Mouse (Mus musculus): Measurements from ENCODE around the gene Gli1. TPM values are rescaled to one million over a fixed set of nuclear protein-coding genes. Genes with fewer than 3 reads are reported as not detected.

Gene Gli1
- polyA plus RNA-seq (2015; fragmentation: Nextera tagmentation; extraction: Ambion mirVana) = 4.2 and 5.2 TPM in 2 replicates

- H3K4me2 ChIP-seq (replicated peaks; ENCODE audit: low read depth, low read length) = peak within 1 kb of the TSS; percentile 79
- no peak within 1 kb of the TSS for H3K9ac ChIP-seq (replicated peaks; ENCODE audit: low read depth)
- TF ChIP-seq EP300 (IDR thresholded peaks at IDR 0.05) (no peak), CTCF (IDR thresholded peaks at IDR 0.05) (peak; percentile 94)
- peaks cover 8% of the 10 kb centered on the region for H3K4me1 ChIP-seq (ENCODE audit: insufficient read depth, low read depth, low read length)
- 0% methylated on average over 28 of the region's 29 CpGs for WGBS
- no peaks in the 10 kb centered on the region for H3K36me3 ChIP-seq (ENCODE audit: insufficient read depth, low read length)
- DNase-seq (ENCODE audit: low spot score) = peak; percentile 91
- peak within 1 kb of the TSS; percentile 80; the same call in 1 of the 2 replicates for H3K27ac ChIP-seq (ENCODE audit: low read length)
- H3K27me3 ChIP-seq (replicated peaks; ENCODE audit: insufficient read depth, low read length) = no peaks in the 10 kb centered on the region; the same call in 1 of the 2 replicates
- H3K4me3 ChIP-seq (ENCODE audit: low read depth, low read length) = peak within 1 kb of the TSS; percentile 49
- peak; percentile 44 for ATAC-seq
- H3K9me3 ChIP-seq (ENCODE audit: low read length) = no peaks in the 10 kb centered on the region
Measured at GRCm38 (mm10) chr10:127341891-127342639, at the start of gene Gli1. Gli1 (minus strand) TSS chr10:127341974.

GRCm38 (mm10) chr10:127381743-127382134 lies 40.0 kb upstream of the Gli1 start:
- ATAC-seq = no peak
- Histone ChIP-seq H3K9ac (replicated peaks; ENCODE audit: low read depth) (no peak overlapping the region), H3K36me3 (ENCODE audit: insufficient read depth, low read length) (no peaks in the 10 kb centered on the region), H3K4me3 (ENCODE audit: low read depth, low read length) (peak overlapping the region; percentile 66; the same call in 1 of the 2 replicates), H3K27me3 (replicated peaks; ENCODE audit: insufficient read depth, low read length) (no peaks in the 10 kb centered on the region), H3K27ac (ENCODE audit: low read length) (peak overlapping the region; percentile 97), H3K4me2 (replicated peaks; ENCODE audit: low read depth, low read length) (peak overlapping the region; percentile 72), H3K9me3 (ENCODE audit: low read length) (no peaks in the 10 kb centered on the region), H3K4me1 (ENCODE audit: insufficient read depth, low read depth, low read length) (no peaks in the 10 kb centered on the region)
- TF ChIP-seq EP300 (IDR thresholded peaks at IDR 0.05) = no peak
- TF ChIP-seq CTCF (IDR thresholded peaks at IDR 0.05) = no peak
- DNase-seq (ENCODE audit: low spot score) = no peak
- WGBS = 54% methylated on average over 2 of the region's 2 CpGs

GRCm38 (mm10) chr10:127380767-127381742 lies 39.3 kb upstream of the Gli1 start:
- ATAC-seq (peak; percentile 82), DNase-seq (ENCODE audit: low spot score) (peak; percentile 78)
- Histone ChIP-seq H3K27me3 (replicated peaks; ENCODE audit: insufficient read depth, low read length) (no peaks in the 10 kb centered on the region), H3K9ac (replicated peaks; ENCODE audit: low read depth) (peak overlapping the region; percentile 90), H3K4me1 (ENCODE audit: insufficient read depth, low read depth, low read length) (no peaks in the 10 kb centered on the region), H3K4me2 (replicated peaks; ENCODE audit: low read depth, low read length) (peak overlapping the region; percentile 72), H3K27ac (ENCODE audit: low read length) (peak overlapping the region; percentile 97), H3K36me3 (ENCODE audit: insufficient read depth, low read length) (no peaks in the 10 kb centered on the region), H3K4me3 (ENCODE audit: low read depth, low read length) (peak overlapping the region; percentile 66), H3K9me3 (ENCODE audit: low read length) (no peaks in the 10 kb centered on the region)
- under 1% methylated on average over 13 of the region's 79 CpGs for WGBS
- TF ChIP-seq EP300 (IDR thresholded peaks at IDR 0.05) (no peak), CTCF (IDR thresholded peaks at IDR 0.05) (peak; percentile 47)

GRCm38 (mm10) chr10:127380251-127380691 lies 38.5 kb upstream of the Gli1 start, which contains the start of gene R3hdm2:
R3hdm2 (plus strand) TSS chr10:127380327.
- peak within 1 kb of the TSS; percentile 90 for H3K9ac ChIP-seq (replicated peaks; ENCODE audit: low read depth)
- WGBS = 0% methylated on average over 36 of the region's 53 CpGs
- peak within 1 kb of the TSS; percentile 97 for H3K27ac ChIP-seq (ENCODE audit: low read length)
- H3K27me3 ChIP-seq (replicated peaks; ENCODE audit: insufficient read depth, low read length) = no peaks in the 10 kb centered on the region
- H3K36me3 ChIP-seq (ENCODE audit: insufficient read depth, low read length) = no peaks in the 10 kb centered on the region
- ATAC-seq = peak; percentile 98
- H3K9me3 ChIP-seq (ENCODE audit: low read length) = no peaks in the 10 kb centered on the region
- H3K4me2 ChIP-seq (replicated peaks; ENCODE audit: low read depth, low read length) = peak within 1 kb of the TSS; percentile 72
- peak within 1 kb of the TSS; percentile 66 for H3K4me3 ChIP-seq (ENCODE audit: low read depth, low read length)
- TF ChIP-seq CTCF (IDR thresholded peaks at IDR 0.05) (no peak), EP300 (IDR thresholded peaks at IDR 0.05) (no peak)
- no peaks in the 10 kb centered on the region for H3K4me1 ChIP-seq (ENCODE audit: insufficient read depth, low read depth, low read length)
- peak; percentile 97 for DNase-seq (ENCODE audit: low spot score)

- ATAC-seq (no peak), DNase-seq (ENCODE audit: low spot score) (no peak)
- no peaks in the 10 kb centered on the region for H3K9me3 ChIP-seq (ENCODE audit: low read length)
- 83% methylated on average over 8 of the region's 8 CpGs for WGBS
- H3K4me2 ChIP-seq (replicated peaks; ENCODE audit: low read depth, low read length) = peak overlapping the region; percentile 72
- H3K4me3 ChIP-seq (ENCODE audit: low read depth, low read length) = peak overlapping the region; percentile 66
- no peaks in the 10 kb centered on the region for H3K4me1 ChIP-seq (ENCODE audit: insufficient read depth, low read depth, low read length)
- no peak for TF ChIP-seq EP300 (IDR thresholded peaks at IDR 0.05)
- H3K9ac ChIP-seq (replicated peaks; ENCODE audit: low read depth) = peak overlapping the region; percentile 90
- H3K27ac ChIP-seq (ENCODE audit: low read length) = peak overlapping the region; percentile 97; the same call in 1 of the 2 replicates
- H3K27me3 ChIP-seq (replicated peaks; ENCODE audit: insufficient read depth, low read length) = no peaks in the 10 kb centered on the region
- H3K36me3 ChIP-seq (ENCODE audit: insufficient read depth, low read length) = no peaks in the 10 kb centered on the region
Measured at GRCm38 (mm10) chr10:127379654-127380053, 37.9 kb upstream of the Gli1 start.

- H3K9ac ChIP-seq (replicated peaks; ENCODE audit: low read depth) = no peak overlapping the region
- no peaks in the 10 kb centered on the region for H3K27me3 ChIP-seq (replicated peaks; ENCODE audit: insufficient read depth, low read length)
- H3K4me3 ChIP-seq (ENCODE audit: low read depth, low read length) = no peak overlapping the region
- ATAC-seq = no peak
- WGBS = 48% methylated on average over 3 of the region's 3 CpGs
- H3K4me1 ChIP-seq (ENCODE audit: insufficient read depth, low read depth, low read length) = no peaks in the 10 kb centered on the region
- no peak for DNase-seq (ENCODE audit: low spot score)
- H3K9me3 ChIP-seq (ENCODE audit: low read length) = no peaks in the 10 kb centered on the region
- no peak overlapping the region for H3K4me2 ChIP-seq (replicated peaks; ENCODE audit: low read depth, low read length)
- no peak for TF ChIP-seq CTCF (IDR thresholded peaks at IDR 0.05)
- no peak for TF ChIP-seq EP300 (IDR thresholded peaks at IDR 0.05)
- H3K27ac ChIP-seq (ENCODE audit: low read length) = no peak overlapping the region
- no peaks in the 10 kb centered on the region for H3K36me3 ChIP-seq (ENCODE audit: insufficient read depth, low read length)
Measured at GRCm38 (mm10) chr10:127377700-127378099, 35.9 kb upstream of the Gli1 start.
